Mouse (Mus musculus): ENCODE data around the gene Cutc.
A peak's percentile ranks its signal among the peaks of the same experiment; 100 is the strongest.

The Cutc gene

DNA sequence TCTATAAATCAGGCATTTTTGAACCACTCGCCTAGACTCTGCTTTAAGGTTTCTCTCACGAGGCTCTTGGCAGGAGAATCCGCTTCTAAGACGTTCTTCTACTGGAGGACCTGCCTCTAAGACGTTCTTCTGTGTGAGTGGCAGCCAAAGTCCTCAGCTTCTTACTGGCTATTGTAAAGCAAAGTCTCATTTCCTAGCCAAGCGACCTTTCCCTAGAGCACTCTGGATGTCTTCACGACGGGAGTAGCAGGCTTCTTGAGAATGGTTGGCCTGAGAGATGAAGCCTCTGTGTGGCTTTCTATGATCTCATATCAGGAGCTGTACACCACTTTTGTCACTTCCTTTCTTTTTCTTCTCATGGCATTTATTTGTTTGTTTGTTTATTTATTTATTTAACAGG, 42.7 kb downstream of the Cutc start:
- peak; percentile 14 for DNase-seq (ENCODE audit: low read depth, low spot score)

DNA sequence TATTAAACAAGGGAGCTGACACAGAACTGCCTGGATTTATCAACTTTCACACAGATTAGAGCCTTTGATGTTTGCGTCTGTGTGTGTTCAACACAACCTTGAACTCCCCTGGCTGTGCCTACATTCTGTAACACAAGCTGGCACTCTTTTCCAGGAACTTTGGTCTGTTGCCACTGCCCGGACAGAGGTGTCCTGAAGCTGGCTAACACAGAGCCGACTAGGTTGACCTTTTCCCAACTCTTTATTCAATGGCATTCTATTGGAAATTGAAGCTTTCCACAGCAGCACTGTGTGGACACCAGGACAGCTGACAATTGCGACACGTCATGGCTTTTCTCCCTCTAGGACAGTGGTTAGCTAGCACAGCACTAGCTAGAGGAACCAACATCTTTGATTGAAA, 44.4 kb downstream of the Cutc start:
- no peak for DNase-seq (ENCODE audit: low read depth, low spot score)

GRCm38 (mm10) chr19:43801427-43802051, 48.7 kb downstream of the Cutc start:
- no peak for DNase-seq (ENCODE audit: low read depth, low spot score)

- DNase-seq (ENCODE audit: low read depth, low spot score): peak; percentile 35
Measured at GRCm38 (mm10) chr19:43803866-43804265, 51.1 kb downstream of the Cutc start.

GRCm38 (mm10) chr19:43809331-43809730, 56.5 kb downstream of the Cutc start:
- DNase-seq (ENCODE audit: low read depth, low spot score): peak; percentile 56

DNA sequence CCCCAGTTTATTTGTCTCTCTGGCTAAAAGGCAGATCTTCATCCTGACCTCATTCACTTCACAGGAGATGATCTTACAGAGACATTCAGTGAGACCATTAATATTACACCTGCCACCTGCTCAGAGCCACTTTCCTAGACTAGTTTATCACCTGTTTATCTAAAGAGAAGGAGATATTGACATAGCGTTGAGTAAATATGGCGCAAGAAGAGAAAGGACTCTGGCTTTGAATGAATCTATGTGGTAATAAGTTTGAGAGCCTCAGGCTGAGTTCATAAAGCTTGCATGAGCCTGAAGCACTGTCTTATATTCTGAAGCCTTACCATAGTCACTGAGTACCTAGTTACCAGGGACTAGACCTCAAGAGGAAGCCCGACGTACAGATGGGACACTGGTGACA, 58.6 kb downstream of the Cutc start:
- DNase-seq (ENCODE audit: low read depth, low spot score): no peak

- no peak for DNase-seq (ENCODE audit: low read depth, low spot score)
Measured at GRCm38 (mm10) chr19:43813315-43813714, 60.5 kb downstream of the Cutc start.

- DNase-seq (ENCODE audit: low read depth, low spot score): no peak
Measured at GRCm38 (mm10) chr19:43815661-43816414, 63.0 kb downstream of the Cutc start.

Data from ES-CJ7 (cell line).